Mouse (Mus musculus): ENCODE data around the gene Amz2. TPM values are rescaled to one million over a fixed set of nuclear protein-coding genes. Genes with fewer than 3 reads are reported as not detected.

Amz2 gene
- polyA plus RNA-seq, 1 experiment, result 32.5 TPM

- H3K27ac ChIP-seq (ENCODE audit: insufficient read depth, low read depth, low read length), result peak overlapping the region; percentile 99
- H3K4me1 ChIP-seq (ENCODE audit: control insufficient read depth, insufficient read depth, low read length), result peaks cover 22% of the 10 kb centered on the region
- H3K4me3 ChIP-seq (ENCODE audit: insufficient read depth, low read length), result peak overlapping the region; percentile 64
- no peak for TF ChIP-seq POLR2A (IDR thresholded peaks at IDR 0.05; ENCODE audit: borderline replicate concordance, low read depth, low read length)
- peak; percentile 13; the same call in 1 of the 2 replicates for TF ChIP-seq CTCF (IDR thresholded peaks at IDR 0.05; ENCODE audit: low read depth, low read length)
Measured at GRCm38 (mm10) chr11:109474086-109474742, 48.5 kb downstream of the Amz2 start.

- Histone ChIP-seq H3K27ac (ENCODE audit: insufficient read depth, low read depth, low read length) (no peak overlapping the region), H3K4me1 (ENCODE audit: control insufficient read depth, insufficient read depth, low read length) (peaks cover 21% of the 10 kb centered on the region), H3K4me3 (ENCODE audit: insufficient read depth, low read length) (no peak overlapping the region)
- TF ChIP-seq CTCF (IDR thresholded peaks at IDR 0.05; ENCODE audit: low read depth, low read length) (no peak), POLR2A (IDR thresholded peaks at IDR 0.05; ENCODE audit: borderline replicate concordance, low read depth, low read length) (no peak)
Measured at GRCm38 (mm10) chr11:109474836-109475235, 49.1 kb downstream of the Amz2 start.

GRCm38 (mm10) chr11:109475717-109476116 is 50.0 kb downstream of the Amz2 start:
- TF ChIP-seq CTCF (IDR thresholded peaks at IDR 0.05; ENCODE audit: low read depth, low read length) (no peak), POLR2A (IDR thresholded peaks at IDR 0.05; ENCODE audit: borderline replicate concordance, low read depth, low read length) (no peak)
- Histone ChIP-seq H3K27ac (ENCODE audit: insufficient read depth, low read depth, low read length) (no peak overlapping the region), H3K4me3 (ENCODE audit: insufficient read depth, low read length) (no peak overlapping the region), H3K4me1 (ENCODE audit: control insufficient read depth, insufficient read depth, low read length) (peaks cover 24% of the 10 kb centered on the region)

GRCm38 (mm10) chr11:109476241-109476640 is 50.5 kb downstream of the Amz2 start:
- no peak for TF ChIP-seq CTCF (IDR thresholded peaks at IDR 0.05; ENCODE audit: low read depth, low read length)
- no peak for TF ChIP-seq POLR2A (IDR thresholded peaks at IDR 0.05; ENCODE audit: borderline replicate concordance, low read depth, low read length)
- Histone ChIP-seq H3K27ac (ENCODE audit: insufficient read depth, low read depth, low read length) (no peak overlapping the region), H3K4me1 (ENCODE audit: control insufficient read depth, insufficient read depth, low read length) (peaks cover 29% of the 10 kb centered on the region)

DNA sequence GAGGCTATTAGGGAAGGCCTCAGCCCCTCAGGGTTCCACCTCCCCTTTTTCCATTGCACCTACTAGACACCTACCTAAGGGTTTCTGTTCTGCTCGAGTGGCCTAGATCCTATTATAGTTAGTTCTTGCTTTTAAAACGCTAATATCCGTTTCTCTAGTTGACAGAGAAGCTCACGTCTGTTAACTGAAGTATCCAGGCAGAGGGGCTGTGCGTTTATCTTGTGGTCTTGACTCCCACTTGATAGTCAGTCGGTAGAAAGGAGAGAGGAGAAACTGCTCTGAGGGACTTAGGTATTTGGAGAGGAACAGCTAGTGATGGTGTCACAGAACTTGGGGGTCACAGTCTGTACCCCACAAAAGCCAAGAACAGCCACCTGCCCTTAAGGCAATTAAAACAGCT is 50.9 kb downstream of the Amz2 start:
- peaks cover 33% of the 10 kb centered on the region for H3K4me1 ChIP-seq (ENCODE audit: control insufficient read depth, insufficient read depth, low read length)
- H3K27ac ChIP-seq (ENCODE audit: insufficient read depth, low read depth, low read length), result no peak overlapping the region
- H3K4me3 ChIP-seq (ENCODE audit: insufficient read depth, low read length), result no peak overlapping the region
- TF ChIP-seq POLR2A (IDR thresholded peaks at IDR 0.05; ENCODE audit: borderline replicate concordance, low read depth, low read length) (no peak), CTCF (IDR thresholded peaks at IDR 0.05; ENCODE audit: low read depth, low read length) (no peak)

More at GRCm38 (mm10) chr11:109476241-109476640, 50.5 kb downstream of the Amz2 start:
- H3K4me3 ChIP-seq (ENCODE audit: insufficient read depth, low read length), result no peak overlapping the region

- H3K4me3 ChIP-seq (ENCODE audit: insufficient read depth, low read length), result no peak overlapping the region
- no peak overlapping the region for H3K27ac ChIP-seq (ENCODE audit: insufficient read depth, low read depth, low read length)
- TF ChIP-seq CTCF (IDR thresholded peaks at IDR 0.05; ENCODE audit: low read depth, low read length) (no peak), POLR2A (IDR thresholded peaks at IDR 0.05; ENCODE audit: borderline replicate concordance, low read depth, low read length) (no peak)
- peaks cover 34% of the 10 kb centered on the region for H3K4me1 ChIP-seq (ENCODE audit: control insufficient read depth, insufficient read depth, low read length)
Measured at GRCm38 (mm10) chr11:109477606-109478380, 52.0 kb downstream of the Amz2 start.

DNA sequence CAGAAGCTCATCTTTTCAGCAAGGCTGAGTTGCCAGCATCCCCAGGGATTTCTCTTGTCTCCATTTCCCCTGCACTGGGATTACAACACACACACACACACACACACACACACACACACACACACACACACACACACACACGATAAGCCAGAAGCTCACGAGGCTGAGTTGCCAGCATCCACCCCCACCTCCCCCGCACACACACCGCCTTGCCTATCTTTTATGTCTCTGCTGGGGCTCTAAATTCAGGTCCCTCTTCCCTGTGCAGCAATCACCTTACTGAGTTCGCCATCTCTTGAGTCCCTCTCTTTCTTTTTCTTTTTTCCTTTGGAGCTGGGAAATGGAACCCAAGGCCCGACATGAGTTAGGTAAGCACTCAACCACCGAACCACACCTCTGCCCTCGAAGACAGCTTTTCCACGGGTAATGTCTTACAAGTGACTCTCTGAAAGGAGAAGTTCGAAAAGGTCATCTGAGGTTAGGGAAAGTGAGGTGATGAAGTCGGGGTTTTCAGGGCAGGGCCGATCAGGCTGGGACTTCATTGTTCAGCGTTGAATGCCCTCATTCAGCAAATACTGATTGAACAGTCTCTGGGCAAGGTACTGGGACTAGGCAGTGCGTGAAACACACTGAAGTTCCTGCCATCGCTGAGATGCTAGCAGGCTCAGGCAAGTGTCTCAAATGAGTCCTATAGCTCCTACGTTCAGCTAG is 54.0 kb downstream of the Amz2 start:
- TF ChIP-seq CTCF (IDR thresholded peaks at IDR 0.05; ENCODE audit: low read depth, low read length) (no peak), POLR2A (IDR thresholded peaks at IDR 0.05; ENCODE audit: borderline replicate concordance, low read depth, low read length) (no peak)
- Histone ChIP-seq H3K4me3 (ENCODE audit: insufficient read depth, low read length) (no peak overlapping the region), H3K27ac (ENCODE audit: insufficient read depth, low read depth, low read length) (peak overlapping the region; percentile 33; the same call in 1 of the 2 replicates), H3K4me1 (ENCODE audit: control insufficient read depth, insufficient read depth, low read length) (peaks cover 33% of the 10 kb centered on the region)

GRCm38 (mm10) chr11:109480440-109480839 is 54.7 kb downstream of the Amz2 start:
- Histone ChIP-seq H3K4me3 (ENCODE audit: insufficient read depth, low read length) (no peak overlapping the region; the same call in 1 of the 2 replicates), H3K27ac (ENCODE audit: insufficient read depth, low read depth, low read length) (peak overlapping the region; percentile 33), H3K4me1 (ENCODE audit: control insufficient read depth, insufficient read depth, low read length) (peaks cover 40% of the 10 kb centered on the region)
- no peak for TF ChIP-seq CTCF (IDR thresholded peaks at IDR 0.05; ENCODE audit: low read depth, low read length)
- TF ChIP-seq POLR2A (IDR thresholded peaks at IDR 0.05; ENCODE audit: borderline replicate concordance, low read depth, low read length), result no peak

- TF ChIP-seq CTCF (IDR thresholded peaks at IDR 0.05; ENCODE audit: low read depth, low read length) (no peak), POLR2A (IDR thresholded peaks at IDR 0.05; ENCODE audit: borderline replicate concordance, low read depth, low read length) (no peak)
- H3K4me3 ChIP-seq (ENCODE audit: insufficient read depth, low read length), result no peak overlapping the region
- H3K4me1 ChIP-seq (ENCODE audit: control insufficient read depth, insufficient read depth, low read length), result peaks cover 45% of the 10 kb centered on the region
- H3K27ac ChIP-seq (ENCODE audit: insufficient read depth, low read depth, low read length), result peak overlapping the region; percentile 23
Measured at GRCm38 (mm10) chr11:109485398-109486045, 59.8 kb downstream of the Amz2 start.

Measured in bone marrow macrophage, adult 2 months (primary cell).